Mouse (Mus musculus) kidney, embryonic 14.5 days (tissue): ENCODE measurements around the gene Scarb2. TPM values are rescaled to one million over a fixed set of nuclear protein-coding genes. Genes with fewer than 3 reads are reported as not detected.
"Not testable (repeated sequence)": the region's sequence is repeated elsewhere in the genome, so short reads cannot be mapped to it uniquely, and the experiment has no call there.

Source experiments
- ATAC-seq: fragments of 200-750 bp; cut with Nextera tagmentation; 2 replicates; pipeline ENCODE4 v1.8.0; 2017; ENCODE audit warnings: moderate number of reproducible peaks, mild to moderate bottlenecking, moderate TSS enrichment, moderate library complexity; ENCODE audit not compliant: low FRiP score, low TSS enrichment
- H3K27ac ChIP-seq: fragments of 300-500 bp; sonication (generic); 2 replicates; pipeline ENCODE4 v1.5.1; 2014; ENCODE audit warnings: low read depth, mild to moderate bottlenecking, low read length, moderate library complexity, mixed read lengths
- H3K27me3 ChIP-seq: fragments of 300-500 bp; sonication (generic); 2 replicates; pipeline ENCODE4 v1.6.1; 2014; ENCODE audit warnings: mild to moderate bottlenecking, low read length; ENCODE audit not compliant: control insufficient read depth, insufficient read depth
- H3K36me3 ChIP-seq: fragments of 300-500 bp; sonication (generic); 2 replicates; pipeline ENCODE4 v1.6.1; 2014; ENCODE audit warnings: low read length, mixed read lengths; ENCODE audit not compliant: control insufficient read depth, insufficient read depth
- H3K4me1 ChIP-seq: fragments of 300-500 bp; sonication (generic); 2 replicates; pipeline ENCODE4 v1.6.1; 2014; ENCODE audit warnings: low read length, mixed read lengths; ENCODE audit not compliant: control insufficient read depth, insufficient read depth
- H3K4me2 ChIP-seq: fragments of 300-500 bp; sonication (generic); replicated peaks from 2 replicates; pipeline ENCODE4 v1.6.1; 2014; ENCODE audit warnings: low read depth, mild to moderate bottlenecking, low read length
- H3K4me3 ChIP-seq: fragments of 300-500 bp; sonication (generic); 2 replicates; pipeline ENCODE4 v1.5.1; 2014; ENCODE audit warnings: mild to moderate bottlenecking, low read length
- H3K9ac ChIP-seq: fragments of 300-500 bp; sonication (generic); 2 replicates; pipeline ENCODE4 v1.6.1; 2014; ENCODE audit warnings: low read depth, mild to moderate bottlenecking, low read length, moderate library complexity
- H3K9me3 ChIP-seq: fragments of 300-500 bp; sonication (generic); 2 replicates; pipeline ENCODE4 v1.6.1; 2016; ENCODE audit warnings: low read length; ENCODE audit not compliant: control insufficient read depth
- WGBS: fragments of 180-500 bp; shearing (Covaris S2); extraction: QIAGEN DNeasy Blood & Tissue Kit; methylation state at CpG from one replicate; pipeline ENCODE4 v1.1.7; 2014; 5-methylcytosine and 5-hydroxymethylcytosine counted together
- polyA plus RNA-seq: library from polyadenylated mRNA; unstranded; fragments of >200 nt; fragmentation: Nextera tagmentation; extraction: Ambion mirVana; gene quantifications from 2 replicates; pipeline ENCODE4 v1.2.1, GENCODE M21; 2014

Scarb2 gene
- polyA plus RNA-seq = 5.7 and 7.1 TPM in 2 replicates

DNA sequence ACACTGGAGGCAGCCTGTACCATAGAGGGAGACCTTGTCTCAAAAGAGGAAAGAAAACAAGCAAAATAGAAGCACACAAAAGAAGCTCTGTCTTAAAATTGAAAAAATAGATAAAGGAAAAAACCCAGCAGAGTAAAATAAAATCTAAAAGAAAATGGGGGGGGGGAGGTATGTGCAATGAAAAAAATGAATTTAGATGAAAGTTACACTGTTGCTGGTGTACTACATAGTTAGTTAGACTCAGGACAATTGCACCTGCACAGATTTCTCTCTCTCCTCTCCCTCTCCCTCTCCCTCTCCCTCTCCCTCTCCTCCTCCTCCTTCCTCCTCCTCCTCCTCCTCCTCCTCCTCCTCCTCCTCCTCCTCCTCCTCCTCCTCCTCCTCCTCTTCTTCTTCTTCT lies at the start of gene Scarb2:
Scarb2 (minus strand) TSS at position 101 of the 400 bp plus-strand sequence.
- Histone ChIP-seq H3K27ac (peak within 1 kb of the TSS; percentile 91), H3K9me3 (no peaks in the 10 kb centered on the region), H3K36me3 (no peaks in the 10 kb centered on the region), H3K9ac (peak within 1 kb of the TSS; percentile 52; the same call in 1 of the 2 replicates), H3K4me3 (peak within 1 kb of the TSS; percentile 77), H3K4me1 (peaks cover 16% of the 10 kb centered on the region), H3K4me2 (peak within 1 kb of the TSS; percentile 54), H3K27me3 (no peaks in the 10 kb centered on the region)
- ATAC-seq = no peak

DNA sequence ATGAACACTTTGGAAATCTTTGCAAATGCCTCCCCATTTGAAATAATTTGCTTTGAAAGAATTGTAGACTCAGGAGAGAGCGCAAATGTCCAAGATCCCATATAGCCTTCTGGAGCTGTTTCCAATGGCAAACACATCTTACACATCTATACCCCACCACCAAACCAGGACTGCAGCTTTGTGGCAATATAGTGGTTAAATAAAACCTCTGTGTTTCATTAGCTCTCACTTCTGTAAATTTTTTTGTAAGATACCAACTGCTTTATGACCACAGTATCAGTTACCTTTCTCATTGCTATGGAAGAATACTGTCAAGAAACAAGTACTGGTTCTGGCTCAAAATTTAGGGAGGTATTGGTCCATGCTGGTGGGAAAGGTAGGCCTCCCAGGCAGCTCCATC lies 49.3 kb upstream of the Scarb2 start:
- no peak for ATAC-seq
- H3K4me1 ChIP-seq = no peaks in the 10 kb centered on the region
- 96% methylated on average over 1 of the region's 1 CpGs for WGBS
- H3K9ac ChIP-seq = no peak overlapping the region
- H3K9me3 ChIP-seq = no peaks in the 10 kb centered on the region
- no peaks in the 10 kb centered on the region for H3K36me3 ChIP-seq
- no peak overlapping the region for H3K27ac ChIP-seq
- H3K4me3 ChIP-seq = no peak overlapping the region
- no peak overlapping the region for H3K4me2 ChIP-seq
- H3K27me3 ChIP-seq = no peaks in the 10 kb centered on the region

DNA sequence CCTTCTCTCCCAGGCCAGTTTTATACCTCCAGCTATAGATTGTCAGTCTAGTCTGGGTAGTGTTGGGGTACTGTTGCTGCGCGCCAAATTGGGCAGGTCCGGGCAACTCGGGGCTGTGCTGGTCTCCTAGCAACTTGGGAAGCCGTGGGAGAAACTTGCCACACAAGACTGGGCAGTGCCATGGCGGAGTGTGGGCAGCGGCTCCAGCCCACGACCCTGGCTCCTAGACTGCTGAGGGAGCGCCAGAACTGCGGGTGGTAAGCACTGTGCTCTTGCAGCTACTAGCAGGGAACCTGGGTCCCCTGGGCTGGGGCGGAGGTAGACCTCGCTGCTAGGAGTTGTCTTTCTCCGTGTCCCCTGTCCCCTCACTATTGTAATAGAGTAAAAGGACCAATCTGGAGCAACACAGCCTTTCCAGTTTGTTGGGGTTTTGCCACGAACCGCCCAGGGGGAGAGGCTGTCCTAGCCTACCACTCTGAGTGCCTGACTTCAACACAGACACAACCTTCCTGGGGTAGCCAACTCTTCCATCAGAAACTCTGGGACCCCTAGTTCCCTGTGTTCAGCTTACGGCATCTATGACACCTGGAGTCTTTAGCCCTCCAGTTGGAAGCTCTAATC lies 48.4 kb upstream of the Scarb2 start, which contains the start of gene Fam47e:
Fam47e (plus strand) TSS at position 179 of the 621 bp plus-strand sequence.
- H3K4me3 ChIP-seq = no peak within 1 kb of the TSS
- no peaks in the 10 kb centered on the region for H3K9me3 ChIP-seq
- no peak within 1 kb of the TSS for H3K9ac ChIP-seq
- no peaks in the 10 kb centered on the region for H3K27me3 ChIP-seq
- WGBS = 79% methylated on average over 16 of the region's 16 CpGs
- H3K27ac ChIP-seq = no peak within 1 kb of the TSS
- H3K4me2 ChIP-seq = no peak within 1 kb of the TSS
- H3K36me3 ChIP-seq = no peaks in the 10 kb centered on the region
- ATAC-seq = no peak
- no peaks in the 10 kb centered on the region for H3K4me1 ChIP-seq

DNA sequence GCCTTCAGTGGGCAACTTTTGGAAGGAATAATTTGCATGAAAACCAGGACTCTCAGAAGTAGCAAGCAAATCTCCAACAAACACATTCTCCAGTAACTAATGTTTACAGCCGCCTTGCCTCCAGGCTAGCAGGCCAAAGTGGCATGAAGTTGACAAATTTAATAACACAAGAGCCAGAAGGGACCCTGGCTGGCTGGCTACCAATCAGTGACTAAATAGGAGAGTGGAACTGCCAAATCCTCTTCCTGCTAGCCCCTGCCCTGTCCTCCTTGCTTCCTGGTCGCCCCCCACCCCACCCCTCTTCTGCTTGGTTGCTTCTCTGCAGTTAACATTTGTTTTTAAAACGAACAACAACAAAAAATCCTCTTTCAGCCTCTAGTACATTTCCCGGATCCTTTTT lies 47.8 kb upstream of the Scarb2 start:
- no peak for ATAC-seq
- WGBS = 80% methylated on average over 4 of the region's 4 CpGs
- H3K4me1 ChIP-seq = no peaks in the 10 kb centered on the region
- no peaks in the 10 kb centered on the region for H3K36me3 ChIP-seq
- no peaks in the 10 kb centered on the region for H3K9me3 ChIP-seq
- no peak overlapping the region for H3K9ac ChIP-seq
- H3K4me2 ChIP-seq = no peak overlapping the region
- H3K4me3 ChIP-seq = no peak overlapping the region
- no peaks in the 10 kb centered on the region for H3K27me3 ChIP-seq
- H3K27ac ChIP-seq = no peak overlapping the region

DNA sequence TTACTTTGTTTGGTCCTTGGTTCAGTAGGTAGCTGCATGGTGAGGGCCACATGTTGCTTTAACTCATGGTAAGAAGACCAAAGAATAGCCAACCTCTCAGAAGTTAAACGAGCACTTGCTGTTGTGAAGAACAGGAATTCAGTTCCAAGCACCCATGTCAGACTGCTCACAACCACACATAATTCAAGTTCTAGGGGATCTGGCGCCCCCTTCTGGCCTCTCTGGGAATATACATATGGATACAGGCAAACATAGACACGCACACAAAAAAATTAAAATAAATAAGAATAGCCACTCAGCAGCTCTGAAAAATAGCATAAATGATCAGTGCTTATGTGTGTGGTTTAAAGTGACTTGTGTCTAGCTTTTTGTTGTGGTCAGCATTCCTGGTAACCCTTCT lies 47.3 kb upstream of the Scarb2 start:
- Histone ChIP-seq H3K9me3 (no peaks in the 10 kb centered on the region), H3K36me3 (no peaks in the 10 kb centered on the region), H3K4me1 (no peaks in the 10 kb centered on the region), H3K9ac (no peak overlapping the region), H3K4me2 (no peak overlapping the region), H3K27me3 (no peaks in the 10 kb centered on the region), H3K27ac (no peak overlapping the region), H3K4me3 (no peak overlapping the region)
- 67% methylated on average over 3 of the region's 3 CpGs for WGBS
- ATAC-seq = no peak

DNA sequence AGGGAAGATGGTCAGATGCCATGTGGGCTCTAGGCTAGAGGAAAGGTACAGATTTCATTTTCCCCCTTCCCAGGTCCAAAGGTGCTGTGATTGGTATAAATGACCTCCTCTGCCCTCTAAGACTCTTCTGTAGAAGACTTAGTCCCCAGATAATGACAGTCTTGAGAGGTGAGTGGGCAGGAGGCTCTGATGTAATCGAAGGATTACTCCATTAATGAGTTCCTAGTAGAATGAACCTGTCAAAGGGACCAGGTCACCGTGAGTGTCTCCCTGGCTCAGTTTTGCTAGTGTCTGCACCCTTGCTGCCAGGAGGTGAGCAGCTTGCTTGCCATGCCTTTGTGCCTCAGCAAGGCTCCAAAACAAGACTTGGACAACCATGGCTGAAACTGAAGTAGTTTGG lies 46.0 kb upstream of the Scarb2 start:
- ATAC-seq = no peak

DNA sequence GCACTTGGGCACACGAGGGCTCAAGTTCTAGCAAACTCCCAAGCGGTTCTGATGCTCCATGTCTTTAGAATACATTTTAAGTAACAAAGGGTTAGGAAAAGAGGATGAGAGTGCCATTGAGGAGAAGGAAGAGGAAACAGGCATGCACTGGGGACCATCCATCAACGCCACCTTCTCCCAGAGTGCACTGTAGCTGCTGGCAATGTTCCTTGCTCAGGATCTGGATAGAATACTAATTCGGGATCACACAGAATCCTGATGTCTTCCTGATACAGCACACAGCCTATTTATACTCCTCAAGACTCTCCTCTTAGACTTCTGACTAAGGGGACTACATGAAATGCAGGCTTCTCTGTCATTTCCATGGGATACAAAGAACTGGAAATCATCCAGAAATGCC lies 33.1 kb upstream of the Scarb2 start:
- Histone ChIP-seq H3K36me3 (no peaks in the 10 kb centered on the region), H3K4me1 (no peaks in the 10 kb centered on the region)
- WGBS = 85% methylated on average over 4 of the region's 4 CpGs

More for the DNA sequence above, 46.0 kb upstream of the Scarb2 start:
- no peaks in the 10 kb centered on the region for H3K36me3 ChIP-seq
- H3K9me3 ChIP-seq = no peaks in the 10 kb centered on the region
- WGBS = 88% methylated on average over 2 of the region's 2 CpGs
- no peaks in the 10 kb centered on the region for H3K4me1 ChIP-seq
- no peak overlapping the region for H3K9ac ChIP-seq
- H3K4me2 ChIP-seq = no peak overlapping the region
- no peaks in the 10 kb centered on the region for H3K27me3 ChIP-seq
- no peak overlapping the region for H3K27ac ChIP-seq
- no peak overlapping the region for H3K4me3 ChIP-seq

DNA sequence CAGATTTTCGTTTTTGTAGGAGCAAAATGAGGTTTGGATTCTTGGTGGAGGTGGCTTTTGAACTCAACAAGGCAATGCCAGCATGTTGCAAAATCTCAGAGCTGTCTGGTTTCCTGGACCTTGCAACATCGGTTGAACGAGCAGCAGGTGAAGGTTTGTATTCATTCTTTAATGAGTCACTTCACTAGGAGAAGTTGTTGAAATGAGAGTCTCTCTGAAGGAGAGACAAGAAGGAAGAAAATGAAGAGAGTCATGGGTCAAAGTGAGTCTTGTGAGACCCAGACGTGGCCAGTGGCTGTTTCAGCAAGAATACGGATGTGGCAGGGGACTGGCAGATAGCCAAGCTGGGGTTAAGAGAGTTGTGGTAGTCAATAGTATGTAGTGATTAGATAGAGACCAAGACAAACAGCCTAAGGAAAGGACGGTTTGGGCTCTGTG lies 18.2 kb upstream of the Scarb2 start:
- 74% methylated on average over 6 of the region's 6 CpGs for WGBS
- no peak overlapping the region for H3K27ac ChIP-seq
- no peak for ATAC-seq
- H3K4me3 ChIP-seq = no peak overlapping the region
- no peaks in the 10 kb centered on the region for H3K9me3 ChIP-seq
- H3K9ac ChIP-seq = no peak overlapping the region
- H3K4me2 ChIP-seq = no peak overlapping the region
- no peaks in the 10 kb centered on the region for H3K36me3 ChIP-seq
- no peaks in the 10 kb centered on the region for H3K27me3 ChIP-seq
- no peaks in the 10 kb centered on the region for H3K4me1 ChIP-seq

More for the DNA sequence above, 33.1 kb upstream of the Scarb2 start:
- H3K27me3 ChIP-seq = no peaks in the 10 kb centered on the region
- no peaks in the 10 kb centered on the region for H3K9me3 ChIP-seq
- H3K27ac ChIP-seq = no peak overlapping the region
- no peak overlapping the region for H3K9ac ChIP-seq
- ATAC-seq = no peak
- no peak overlapping the region for H3K4me3 ChIP-seq
- no peak overlapping the region for H3K4me2 ChIP-seq

DNA sequence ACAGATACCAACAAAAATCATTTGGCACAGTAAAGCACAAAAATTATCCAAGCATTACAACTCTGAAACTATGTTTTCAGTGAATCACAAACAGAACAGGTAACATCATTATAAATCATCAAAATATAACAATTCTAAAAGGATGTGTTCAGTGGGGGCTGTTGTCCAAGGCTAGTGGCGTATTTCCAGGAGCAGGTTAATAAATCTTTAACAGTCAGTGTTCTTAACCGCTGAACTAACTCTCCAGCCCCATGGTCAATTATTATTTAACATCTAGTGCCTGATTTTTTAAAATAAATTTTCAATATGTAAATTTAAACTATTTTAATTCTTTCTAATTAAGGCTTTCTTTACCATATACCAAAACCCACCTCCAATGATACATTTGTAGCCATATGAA lies 14.5 kb upstream of the Scarb2 start:
- H3K4me3 ChIP-seq, H3K36me3 ChIP-seq, H3K4me1 ChIP-seq, ATAC-seq, H3K4me2 ChIP-seq, H3K9me3 ChIP-seq, H3K27me3 ChIP-seq, H3K27ac ChIP-seq, H3K9ac ChIP-seq: not testable (repeated sequence)
- 58% methylated on average over 2 of the region's 2 CpGs for WGBS
